Mouse (Mus musculus): Measurements from ENCODE around the gene Mettl1.
"Not testable (repeated sequence)": the region's sequence is repeated elsewhere in the genome, so short reads cannot be mapped to it uniquely, and the experiment has no call there.

Gene Mettl1

GRCm38 (mm10) chr10:127066519-127067018, 25.4 kb downstream of the Mettl1 start:
- in situ Hi-C loops (cut with MboI, MseI), result no loop called here

DNA sequence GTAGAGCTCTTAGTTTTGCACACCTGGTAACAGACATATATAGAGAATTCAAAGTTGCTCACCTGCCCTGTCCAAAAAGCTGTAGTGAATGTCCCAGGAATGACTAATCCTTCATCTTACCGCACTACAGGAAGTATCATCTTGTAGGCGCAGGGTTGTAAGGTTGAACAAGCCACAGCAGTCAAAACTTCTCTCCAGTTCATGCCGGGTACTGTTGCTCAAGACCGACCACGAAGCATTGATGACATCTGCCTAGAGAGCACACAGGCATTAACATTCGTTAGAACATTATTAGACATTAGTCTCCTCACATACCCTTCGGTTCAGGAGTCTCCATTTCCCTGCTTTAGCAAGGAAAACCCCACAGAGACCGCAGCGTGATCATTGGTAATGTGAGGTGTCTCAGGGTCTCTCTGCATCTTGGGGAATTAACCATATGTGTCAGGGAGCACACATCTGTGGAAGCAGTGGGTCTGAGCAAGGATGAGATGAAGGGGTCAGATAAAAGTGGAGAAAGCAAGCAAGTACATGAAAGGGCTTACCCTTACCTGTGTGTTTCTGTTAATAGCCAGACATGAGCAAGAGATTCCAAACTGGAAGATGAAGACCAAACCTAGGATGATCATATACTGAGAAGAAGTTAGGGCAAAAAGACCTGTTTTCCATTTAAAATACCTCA, 27.3 kb downstream of the Mettl1 start:
- in situ Hi-C loops (cut with MboI, MseI), result no loop called here

DNA sequence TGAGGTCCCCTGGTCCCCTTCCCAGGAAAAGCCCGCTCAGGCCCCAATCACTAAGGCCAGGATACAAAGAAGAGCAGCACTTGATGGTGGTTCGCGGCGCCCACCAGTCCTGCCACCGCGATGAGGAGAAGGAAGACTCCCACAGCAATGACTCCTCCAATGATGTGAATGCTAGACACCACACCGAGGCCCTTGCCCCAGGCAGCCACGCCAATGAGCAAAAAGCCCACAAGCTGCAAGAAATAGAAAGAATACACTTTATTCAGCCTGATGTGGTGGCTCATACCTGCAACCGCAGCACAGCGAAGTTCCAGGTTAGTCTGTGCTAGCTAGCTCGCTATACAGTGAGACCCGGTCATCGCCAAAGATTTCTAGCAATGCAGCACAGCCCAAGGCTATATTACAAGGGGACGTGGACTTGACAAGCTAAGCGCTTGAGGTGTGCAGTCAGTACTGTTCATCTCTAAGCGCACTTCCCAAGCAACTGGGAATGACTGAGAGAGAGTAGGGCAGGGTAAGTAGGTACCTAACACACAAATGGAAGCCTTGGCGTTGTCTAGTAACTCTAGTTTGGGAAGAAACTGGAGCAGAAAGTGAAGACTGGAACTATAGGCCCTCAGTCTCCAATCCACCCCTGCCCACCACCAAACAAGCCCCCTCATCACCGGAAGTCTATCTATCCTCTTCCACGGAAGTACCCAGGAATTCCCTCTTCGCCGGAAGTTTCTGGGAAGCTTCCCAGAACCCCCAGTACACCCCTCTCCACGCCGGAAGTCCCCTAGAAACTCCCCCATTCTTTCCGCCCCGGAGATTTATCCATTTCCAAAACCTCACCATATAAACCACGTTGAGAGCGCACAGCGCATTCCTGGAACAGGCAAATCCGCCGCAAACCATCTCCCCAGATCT, 28.3 kb downstream of the Mettl1 start:
- in situ Hi-C loops (cut with MboI, MseI), result no loop called here

GRCm38 (mm10) chr10:127070190-127071121, 29.2 kb downstream of the Mettl1 start, which contains the start of gene Tspan31:
TSS of gene Tspan31 (minus strand) at chr10:127070264.
- in situ Hi-C loops (cut with MboI, MseI), result no loop called here

DNA sequence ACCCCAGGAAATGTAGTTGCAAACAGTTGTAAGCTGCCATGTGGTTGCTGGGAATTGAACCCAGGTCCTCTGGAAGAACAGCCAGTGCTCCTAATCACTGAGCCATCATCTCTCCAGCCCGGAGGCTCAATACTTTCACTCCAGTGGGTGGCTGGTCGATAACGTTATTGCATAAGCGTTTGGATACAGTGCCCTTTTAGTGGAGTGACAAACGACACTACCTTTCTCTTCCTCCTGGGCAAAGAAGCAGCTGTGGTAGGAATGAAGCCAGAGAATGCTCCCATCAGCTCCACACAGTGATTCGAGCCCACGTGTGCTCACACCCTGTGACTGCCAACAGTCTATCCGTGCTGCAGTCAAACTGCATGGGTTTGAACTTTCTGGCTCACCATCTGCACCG, 30.0 kb downstream of the Mettl1 start:
- in situ Hi-C loops (cut with MboI, MseI), result no loop called here

DNA sequence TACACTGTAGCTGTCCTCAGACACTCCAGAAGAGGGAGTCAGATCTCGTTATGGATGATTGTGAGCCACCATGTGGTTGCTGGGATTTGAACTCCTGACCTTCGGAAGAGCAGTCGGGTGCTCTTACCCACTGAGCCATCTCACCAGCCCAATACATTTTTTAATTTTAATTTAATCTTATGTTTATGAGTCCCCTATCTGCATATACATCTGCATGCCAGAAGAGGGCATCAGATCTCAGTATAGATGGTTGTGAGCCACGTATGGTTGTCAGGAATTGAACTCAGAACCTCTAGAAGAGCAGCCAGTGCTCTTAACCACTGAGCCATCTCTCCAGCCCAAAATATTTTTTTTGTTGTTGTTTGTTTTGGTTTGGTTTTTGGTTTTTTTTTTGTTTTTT, 31.1 kb downstream of the Mettl1 start:
- in situ Hi-C loops (cut with MboI, MseI), result not testable (repeated sequence)

DNA sequence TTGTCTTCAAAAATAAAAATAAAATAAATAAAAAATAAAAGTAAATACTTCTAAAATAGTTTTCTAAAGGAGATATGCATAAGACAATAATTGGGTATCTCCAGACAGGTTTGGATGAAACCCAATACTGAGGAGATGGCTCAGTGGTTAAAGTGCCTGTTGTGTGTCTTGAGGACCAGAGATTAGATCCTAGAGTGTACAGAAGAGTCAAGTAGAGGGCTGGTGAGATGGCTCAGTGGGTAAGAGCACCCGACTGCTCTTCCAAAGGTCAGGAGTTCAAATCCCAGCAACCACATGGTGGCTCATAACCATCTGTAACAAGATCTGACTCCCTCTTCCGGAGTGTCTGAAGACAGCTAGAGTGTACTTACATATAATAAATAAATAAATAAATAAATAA, 31.8 kb downstream of the Mettl1 start:
- in situ Hi-C loops (cut with MboI, MseI), result not testable (repeated sequence)

GRCm38 (mm10) chr10:127073981-127074380, 32.8 kb downstream of the Mettl1 start:
- in situ Hi-C loops (cut with MboI, MseI), result no loop called here

- in situ Hi-C loops (cut with MboI, MseI), result loop anchor here (5.0 kb wide), 1 partner anchor 982 kb away; the partner anchor contains the start of gene Ptges3
These were observed 33.9 kb downstream of the Mettl1 start, which contains the start of gene Agap2 for GRCm38 (mm10) chr10:127075080-127075479. TSS of gene Agap2 (plus strand) at chr10:127075284.

- in situ Hi-C loops (cut with MboI, MseI), result loop anchor here (5.0 kb wide), 1 partner anchor 982 kb away; the partner anchor contains the start of gene Ptges3
These were observed 34.4 kb downstream of the Mettl1 start for GRCm38 (mm10) chr10:127075651-127076050.

DNA sequence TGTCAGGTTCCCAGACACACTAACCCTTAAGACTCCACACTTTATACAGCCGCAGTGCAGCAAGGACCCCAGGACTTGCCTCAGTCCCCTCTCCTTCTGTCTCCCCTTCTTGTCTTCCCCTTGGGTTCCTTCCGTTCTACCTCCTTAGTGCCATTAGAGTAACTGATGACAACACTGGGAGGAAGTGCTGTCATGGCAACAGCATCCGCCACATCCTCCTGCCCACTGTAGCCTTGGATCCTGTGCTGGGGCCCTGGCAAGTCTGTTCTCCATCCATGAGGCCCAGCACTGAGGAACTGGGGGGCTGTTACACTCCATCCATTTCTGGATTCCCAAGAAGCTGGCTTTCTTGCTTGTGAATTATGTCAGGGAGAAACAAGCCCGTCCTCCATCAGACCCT, 34.9 kb downstream of the Mettl1 start:
- in situ Hi-C loops (cut with MboI, MseI), result loop anchor here (5.0 kb wide), 1 partner anchor 981 kb away; the partner anchor contains the start of gene Ptges3

- in situ Hi-C loops (cut with MboI, MseI), result loop anchor here (5.0 kb wide), 1 partner anchor 980 kb away; the partner anchor contains the start of gene Ptges3
These were observed 36.3 kb downstream of the Mettl1 start for GRCm38 (mm10) chr10:127077515-127077914.

- in situ Hi-C loops (cut with MboI, MseI), result loop anchor here (5.0 kb wide), 1 partner anchor 979 kb away; the partner anchor contains the start of gene Ptges3
These were observed 36.9 kb downstream of the Mettl1 start for GRCm38 (mm10) chr10:127078001-127078676.

DNA sequence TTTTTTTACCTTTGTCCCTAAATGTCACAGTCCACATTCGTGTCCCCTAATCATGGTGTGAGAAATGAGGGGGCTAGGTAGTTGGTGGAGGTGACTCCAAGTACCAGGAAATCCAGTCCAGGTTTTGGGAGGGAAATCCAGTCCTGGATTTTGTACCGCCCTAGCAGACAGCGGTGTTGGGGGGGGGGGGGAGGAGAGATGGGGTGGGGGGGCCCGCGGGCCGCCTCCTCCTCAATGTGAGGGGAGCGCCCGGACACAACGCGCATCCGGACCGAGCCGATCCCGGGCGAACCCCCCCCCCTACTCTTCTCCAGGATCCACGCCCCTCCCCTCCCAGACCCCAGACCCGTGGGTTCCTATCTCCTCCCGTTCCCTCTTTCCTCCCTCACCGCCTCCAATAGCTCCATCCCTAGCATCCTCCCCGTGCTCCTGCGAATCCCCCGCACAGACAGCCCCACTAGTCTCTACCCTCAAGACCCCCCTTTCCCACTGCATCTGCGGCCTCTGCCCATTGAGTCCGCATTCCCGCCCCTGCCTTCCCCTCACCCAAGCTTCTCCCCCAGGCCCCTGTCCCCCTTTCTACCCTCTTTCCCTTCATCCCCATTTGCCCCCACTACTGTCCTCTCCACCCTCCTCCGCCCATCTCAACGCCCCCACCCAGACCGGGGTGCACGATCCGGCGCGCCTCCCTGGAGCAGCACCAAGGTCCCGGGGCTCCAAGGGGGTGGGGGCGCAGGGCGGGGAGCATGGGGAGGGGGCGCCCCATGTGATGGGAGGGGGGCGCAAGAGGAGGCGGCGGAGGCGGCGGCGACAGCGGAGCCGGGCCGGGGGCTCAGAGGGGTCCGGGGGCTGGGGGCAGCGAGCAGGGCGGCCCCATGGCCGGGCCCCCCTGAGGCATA, 37.7 kb downstream of the Mettl1 start:
- in situ Hi-C loops (cut with MboI, MseI), result loop anchor here (5.0 kb wide), 1 partner anchor 978 kb away; the partner anchor contains the start of gene Ptges3

DNA sequence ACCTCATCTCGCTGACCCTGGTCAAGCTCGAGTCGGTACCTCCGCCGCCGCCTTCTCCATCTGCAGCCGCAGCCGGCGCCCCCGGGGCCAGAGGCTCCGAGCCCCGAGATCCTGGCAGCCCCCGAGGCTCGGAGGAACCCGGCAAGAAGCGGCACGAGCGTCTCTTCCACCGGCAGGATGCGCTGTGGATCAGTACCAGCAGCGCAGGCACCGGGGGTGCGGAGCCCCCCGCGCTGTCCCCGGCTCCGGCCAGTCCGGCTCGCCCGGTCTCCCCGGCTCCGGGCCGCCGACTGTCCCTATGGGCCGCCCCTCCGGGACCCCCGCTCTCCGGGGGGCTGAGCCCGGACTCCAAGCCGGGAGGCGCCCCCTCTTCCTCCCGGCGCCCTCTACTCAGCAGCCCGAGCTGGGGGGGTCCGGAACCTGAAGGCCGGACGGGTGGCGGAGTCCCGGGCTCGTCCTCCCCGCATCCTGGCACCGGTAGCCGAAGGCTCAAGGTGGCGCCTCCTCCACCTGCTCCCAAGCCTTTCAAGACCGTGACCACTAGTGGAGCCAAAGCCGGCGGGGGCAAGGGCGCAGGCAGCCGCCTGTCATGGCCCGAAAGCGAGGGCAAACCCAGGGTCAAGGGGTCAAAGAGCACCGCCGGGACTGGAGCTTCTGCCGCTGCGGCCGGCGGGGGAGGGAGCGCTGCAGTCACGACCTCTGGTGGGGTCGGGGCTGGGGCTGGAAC, 38.6 kb downstream of the Mettl1 start:
- in situ Hi-C loops (cut with MboI, MseI), result loop anchor here (5.0 kb wide), 1 partner anchor 977 kb away; the partner anchor contains the start of gene Ptges3

- in situ Hi-C loops (cut with MboI, MseI), result no loop called here
These were observed 39.9 kb downstream of the Mettl1 start for GRCm38 (mm10) chr10:127080901-127081780.

- in situ Hi-C loops (cut with MboI, MseI), result no loop called here
These were observed 40.9 kb downstream of the Mettl1 start for GRCm38 (mm10) chr10:127081996-127082620.
